Mouse (Mus musculus) frontal cortex, adult 2 months (tissue): Measurements from ENCODE around the gene 1700001F09Rik. TPM values are rescaled to one million over a fixed set of nuclear protein-coding genes. Genes with fewer than 3 reads are reported as not detected.
"Not testable (repeated sequence)": the region's sequence is repeated elsewhere in the genome, so short reads cannot be mapped to it uniquely, and the experiment has no call there.

Experiments
- DNase-seq, 2 experiments: peaks; one replicate each; pipeline ENCODE4 v3.0.0; 2022; ENCODE audit warnings: low spot score in 1 of 2; ENCODE audit errors: extremely low spot score in 1 of 2
- polyA plus RNA-seq: library from polyadenylated mRNA; depleted of rRNA; stranded (reverse); fragments of >200 nt; gene quantifications from 2 replicates; pipeline ENCODE4 v1.2.3, GENCODE M21; 2012; rRNA removed

The 1700001F09Rik gene
- polyA plus RNA-seq, result not detected in 2 replicates

GRCm38 (mm10) chr14:43347711-43348110 lies at the start of gene 1700001F09Rik:
TSS of gene 1700001F09Rik (minus strand) at chr14:43347811.
- DNase-seq, result not testable (repeated sequence)

- DNase-seq, result not testable (repeated sequence)
Observed at GRCm38 (mm10) chr14:43361713-43362112, 14.1 kb upstream of the 1700001F09Rik start.

- DNase-seq, result not testable (repeated sequence)
Observed at GRCm38 (mm10) chr14:43359246-43359645, 11.6 kb upstream of the 1700001F09Rik start.

GRCm38 (mm10) chr14:43357496-43357895 lies 9.9 kb upstream of the 1700001F09Rik start:
- not testable (repeated sequence) for DNase-seq

DNA sequence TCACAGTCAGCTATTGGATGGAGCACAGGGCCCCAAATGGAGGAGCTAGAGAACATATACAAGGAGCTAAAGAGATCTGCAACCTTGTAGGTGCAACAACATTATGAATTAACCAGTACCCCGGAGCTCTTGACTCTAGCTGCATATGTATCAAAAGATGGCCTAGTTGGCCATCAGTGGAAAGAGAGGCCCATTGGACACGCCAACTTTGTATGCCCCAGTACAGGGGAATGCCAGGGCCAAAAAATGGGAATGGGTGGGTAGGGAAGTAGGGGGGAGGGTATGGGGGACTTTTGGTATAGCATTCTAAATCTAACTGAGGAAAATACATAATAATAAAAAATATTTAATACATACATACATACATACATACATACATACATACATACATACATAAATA lies 5.3 kb upstream of the 1700001F09Rik start:
- not testable (repeated sequence) for DNase-seq

DNA sequence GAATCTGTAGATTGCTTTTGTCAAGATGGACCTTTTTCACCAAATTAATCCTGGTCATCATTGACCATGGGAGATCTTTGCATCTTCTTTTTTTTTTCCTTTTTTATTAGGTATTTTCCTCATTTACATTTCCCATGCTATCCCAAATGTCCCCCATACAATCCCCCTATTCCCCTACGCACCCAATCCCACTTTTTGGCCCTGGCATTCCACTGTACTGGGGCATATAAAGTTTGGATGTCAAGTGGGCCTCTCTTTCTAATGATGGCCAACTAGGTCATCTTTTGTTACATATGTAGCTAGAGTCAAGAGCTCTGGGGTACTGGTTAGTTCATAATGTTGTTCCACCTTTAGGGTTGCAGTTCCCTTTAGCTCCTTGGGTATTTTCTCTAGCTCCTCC lies 10.0 kb downstream of the 1700001F09Rik start:
- DNase-seq, result not testable (repeated sequence)

- not testable (repeated sequence) for DNase-seq
Observed at GRCm38 (mm10) chr14:43331362-43331880, 16.2 kb downstream of the 1700001F09Rik start.

DNA sequence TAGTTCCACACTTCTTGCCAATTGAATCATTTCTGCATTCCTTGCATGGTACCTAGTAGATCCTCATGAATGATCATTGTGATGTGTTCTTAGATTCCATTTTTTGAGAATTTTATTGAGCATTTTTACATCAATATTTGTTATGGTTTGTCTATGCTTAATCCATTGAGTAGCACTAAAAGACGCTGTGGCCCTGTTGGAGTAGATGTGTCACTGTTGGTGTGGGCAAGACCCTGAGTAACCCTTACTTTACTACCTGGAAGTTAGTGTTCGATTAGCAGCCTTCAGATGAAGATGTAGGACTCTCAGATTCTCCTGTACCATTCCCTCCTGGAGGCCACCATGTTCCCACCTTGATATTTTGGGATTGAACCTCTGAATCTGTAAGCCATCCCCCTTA lies 19.0 kb downstream of the 1700001F09Rik start:
- not testable (repeated sequence) for DNase-seq

- DNase-seq, result not testable (repeated sequence)
Observed at GRCm38 (mm10) chr14:43319516-43319915, 28.1 kb downstream of the 1700001F09Rik start.

DNA sequence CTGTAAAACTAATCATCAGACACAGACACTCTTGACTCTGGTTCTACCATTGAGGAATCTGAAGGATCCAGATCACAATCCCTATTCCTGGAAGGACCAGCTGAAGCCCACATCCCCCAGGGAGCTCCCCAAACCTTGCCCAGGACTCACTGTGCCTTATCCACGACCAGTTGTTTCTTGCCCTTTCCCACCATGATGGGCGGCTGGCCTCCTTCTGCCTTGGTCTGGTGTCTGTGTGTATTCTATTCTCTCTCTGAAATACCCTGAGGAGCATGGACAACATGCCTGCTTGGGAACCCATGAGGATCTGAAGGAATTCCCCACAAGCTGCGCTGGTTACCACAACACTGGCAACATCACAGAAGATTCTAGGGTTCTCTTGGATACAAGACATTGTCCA lies 54.1 kb downstream of the 1700001F09Rik start, which contains the start of gene Gm8127:
Gene Gm8127 (minus strand): TSS at position 330 of the 400 bp plus-strand sequence.
- not testable (repeated sequence) for DNase-seq

Other genes starting within 250 kb of the 1700001F09Rik start
- gene Gm8104, start 247.2 kb downstream of the 1700001F09Rik start, polyA plus RNA-seq, result 0.27 and 0.32 TPM in 2 replicates
- 0.13 and 0.28 TPM in 2 replicates for gene Gm7233, start 167.9 kb downstream of the 1700001F09Rik start, polyA plus RNA-seq
- not detected in 2 replicates for gene Gm8122, start 112.5 kb downstream of the 1700001F09Rik start, polyA plus RNA-seq
- gene Gm8126, start 89.2 kb downstream of the 1700001F09Rik start, polyA plus RNA-seq, result 0.04 TPM in 1 of 2 replicates, not detected in the other
- gene Gm9732, start 72.8 kb downstream of the 1700001F09Rik start, polyA plus RNA-seq, result 0.06 TPM in 1 of 2 replicates, not detected in the other
- gene Gm8127, start 54.0 kb downstream of the 1700001F09Rik start, polyA plus RNA-seq, result not detected in 2 replicates
- gene Gm8138, start 68.5 kb upstream of the 1700001F09Rik start, polyA plus RNA-seq, result not detected in 2 replicates
- gene Gm5799, start 195.8 kb upstream of the 1700001F09Rik start, polyA plus RNA-seq, result 0.11 and 0.12 TPM in 2 replicates
- gene Gm17654, start 231.3 kb upstream of the 1700001F09Rik start, polyA plus RNA-seq, result not detected in 2 replicates